Mouse (Mus musculus): ENCODE results near the gene Hyal3.

The Hyal3 gene

GRCm38 (mm10) chr9:107617461-107617860 lies 36.8 kb downstream of the Hyal3 start:
- no peak for DNase-seq (ENCODE audit: low spot score)

- no peak for DNase-seq (ENCODE audit: low spot score)
Observed at GRCm38 (mm10) chr9:107618098-107618497, 37.5 kb downstream of the Hyal3 start.

- DNase-seq (ENCODE audit: low spot score): peak; percentile 68
Observed at GRCm38 (mm10) chr9:107618778-107619545, 38.3 kb downstream of the Hyal3 start.

GRCm38 (mm10) chr9:107619546-107619879 lies 38.9 kb downstream of the Hyal3 start:
- no peak for DNase-seq (ENCODE audit: low spot score)

- DNase-seq (ENCODE audit: low spot score): no peak
Observed at GRCm38 (mm10) chr9:107620954-107621353, 40.3 kb downstream of the Hyal3 start.

- DNase-seq (ENCODE audit: low spot score): peak; percentile 81
Observed at GRCm38 (mm10) chr9:107624539-107624938, 43.9 kb downstream of the Hyal3 start.

- DNase-seq (ENCODE audit: low spot score): no peak
Observed at GRCm38 (mm10) chr9:107624951-107625350, 44.3 kb downstream of the Hyal3 start.

- DNase-seq (ENCODE audit: low spot score): no peak
Observed at GRCm38 (mm10) chr9:107625351-107626128, 44.9 kb downstream of the Hyal3 start.

- no peak for DNase-seq (ENCODE audit: low spot score)
Observed at GRCm38 (mm10) chr9:107626158-107626843, 45.7 kb downstream of the Hyal3 start.

- DNase-seq (ENCODE audit: low spot score): peak; percentile 88
Observed at GRCm38 (mm10) chr9:107626844-107627277, 46.2 kb downstream of the Hyal3 start.

GRCm38 (mm10) chr9:107627387-107628255 lies 47.0 kb downstream of the Hyal3 start:
- no peak for DNase-seq (ENCODE audit: low spot score)

- DNase-seq (ENCODE audit: low spot score): no peak
Observed at GRCm38 (mm10) chr9:107628721-107629410, 48.2 kb downstream of the Hyal3 start.

- no peak for DNase-seq (ENCODE audit: low spot score)
Observed at GRCm38 (mm10) chr9:107629411-107629730, 48.8 kb downstream of the Hyal3 start.

GRCm38 (mm10) chr9:107629901-107630425 lies 49.3 kb downstream of the Hyal3 start:
- no peak for DNase-seq (ENCODE audit: low spot score)

- DNase-seq (ENCODE audit: low spot score): no peak
Observed at GRCm38 (mm10) chr9:107630576-107630975, 50.0 kb downstream of the Hyal3 start.

- no peak for DNase-seq (ENCODE audit: low spot score)
Observed at GRCm38 (mm10) chr9:107631311-107631826, 50.8 kb downstream of the Hyal3 start.

- no peak for DNase-seq (ENCODE audit: low spot score)
Observed at GRCm38 (mm10) chr9:107631861-107632260, 51.2 kb downstream of the Hyal3 start.

GRCm38 (mm10) chr9:107632478-107632877 lies 51.9 kb downstream of the Hyal3 start:
- peak; percentile 78 for DNase-seq (ENCODE audit: low spot score)

GRCm38 (mm10) chr9:107633091-107633660 lies 52.6 kb downstream of the Hyal3 start:
- DNase-seq (ENCODE audit: low spot score): peak; percentile 90

- DNase-seq (ENCODE audit: low spot score): no peak
Observed at GRCm38 (mm10) chr9:107633661-107634405, 53.2 kb downstream of the Hyal3 start.

Measured in lung, postnatal 25 days (tissue).